Mouse (Mus musculus) G1E (cell line): ENCODE results near the gene Prm1. TPM values are rescaled to one million over a fixed set of nuclear protein-coding genes. Genes with fewer than 3 reads are reported as not detected.

Experiments
- ATAC-seq: 2 replicates; pipeline ENCODE4 v1.8.0; 2016; ENCODE audit warnings: mild to moderate bottlenecking; ENCODE audit not compliant: insufficient number of reproducible peaks, poor library complexity, low FRiP score, severe bottlenecking; ENCODE audit errors: extremely low read depth
- DNase-seq: peaks from one replicate; pipeline ENCODE4 v3.0.0; 2012; ENCODE audit warnings: low spot score
- H3K27me3 ChIP-seq: 2 replicates; pipeline ENCODE4 v1.6.1; 2012; ENCODE audit warnings: mild to moderate bottlenecking, low read length, inconsistent platforms; ENCODE audit not compliant: insufficient read depth
- H3K36me3 ChIP-seq: replicated peaks from 2 replicates; pipeline ENCODE3; 2012; ENCODE audit warnings: mild to moderate bottlenecking, inconsistent platforms
- H3K4me1 ChIP-seq: 2 replicates; pipeline ENCODE4 v1.6.1; 2012; ENCODE audit warnings: low read depth, low read length, inconsistent platforms, mixed read lengths; ENCODE audit not compliant: insufficient read depth
- H3K4me3 ChIP-seq: 2 replicates; pipeline ENCODE4 v1.5.1; 2012; ENCODE audit warnings: low read depth, mild to moderate bottlenecking, inconsistent platforms, low read length, moderate library complexity, mixed read lengths
- H3K9me3 ChIP-seq: replicated peaks from 2 replicates; pipeline ENCODE4 v1.6.1; 2012; ENCODE audit warnings: inconsistent platforms
- CTCF ChIP-seq: IDR thresholded peaks from 2 replicates; pipeline ENCODE4 v1.5.1; 2012; ENCODE audit warnings: low read depth, low read length, inconsistent platforms, mixed read lengths
- GATA1 ChIP-seq: IDR thresholded peaks from 2 replicates; pipeline ENCODE4 v1.6.1; 2012; ENCODE audit warnings: borderline replicate concordance, low read length, inconsistent platforms, mixed read lengths
- GATA2 ChIP-seq: IDR thresholded peaks from 2 replicates; pipeline ENCODE4 v1.6.1; 2012; ENCODE audit warnings: low read depth, low read length, inconsistent platforms, borderline replicate concordance
- POLR2AphosphoS5 ChIP-seq: IDR thresholded peaks from 2 replicates; pipeline ENCODE4 v1.6.1; 2012; ENCODE audit warnings: low read depth, low read length, inconsistent platforms; ENCODE audit not compliant: insufficient replicate concordance
- TAL1 ChIP-seq: conservative IDR thresholded peaks from 2 replicates; pipeline ENCODE4 v1.6.1; 2012; ENCODE audit warnings: low read depth, low read length, inconsistent platforms, mixed read lengths
- polyA plus RNA-seq: library from polyadenylated mRNA; stranded (reverse); fragments of >175 nt; gene quantifications from 2 replicates; pipeline ENCODE4 v1.2.3, GENCODE M21; 2012
- total RNA-seq, 2 experiments: library from RNA; stranded (forward) in 1 of 2; stranded (reverse) in 1 of 2; fragments of 200-1000 nt in 1 of 2; fragments of >200 nt in 1 of 2; fragmentation: Nextera tagmentation in 1 of 2; gene quantifications; 2 replicates each; pipeline ENCODE4 v1.2.3; 2014 to 2017

Gene Prm1
- total and polyA plus RNA-seq, 3 experiments: not detected

DNA sequence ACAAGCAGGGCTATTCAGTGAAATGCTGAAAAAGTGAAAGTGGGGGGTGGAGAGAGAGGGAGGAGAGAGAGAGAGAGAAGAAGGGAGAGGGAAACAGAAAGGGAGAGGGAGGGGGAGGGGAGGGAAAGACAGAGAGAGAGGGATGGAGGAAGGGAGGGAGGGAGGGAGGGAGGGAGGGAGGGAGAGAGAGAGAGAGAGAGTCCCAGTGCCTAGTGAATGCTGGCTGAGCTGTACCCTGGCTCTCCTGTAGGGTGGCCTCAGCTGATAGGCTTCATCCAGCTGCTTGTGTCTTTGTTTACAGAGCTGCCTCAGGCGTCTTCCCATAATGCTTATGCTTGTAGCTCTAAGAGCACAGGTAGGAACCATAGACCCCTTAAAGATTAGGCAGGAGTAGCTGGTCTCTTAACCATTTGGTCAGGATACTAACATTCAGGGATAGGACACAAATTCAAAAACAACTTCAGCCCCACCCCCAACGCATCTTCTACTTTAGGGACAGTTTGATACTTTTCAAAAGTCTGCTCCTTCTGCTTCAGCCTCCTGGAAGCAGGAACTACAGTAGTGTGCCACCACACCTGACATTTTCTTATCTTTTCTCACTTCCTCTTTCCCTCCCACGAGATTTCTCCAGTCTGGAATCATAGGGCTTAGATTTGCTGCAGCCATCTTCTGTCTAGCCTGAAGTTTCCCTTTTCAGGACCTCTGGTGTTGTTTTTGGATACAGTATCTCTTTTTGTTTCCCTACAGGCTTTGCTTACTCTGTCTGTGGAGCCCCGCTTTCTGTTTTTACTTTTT, 34.9 kb downstream of the Prm1 start:
- DNase-seq (no peak), ATAC-seq (no peak)
- Histone ChIP-seq H3K4me1 (peaks cover 89% of the 10 kb centered on the region), H3K4me3 (no peak overlapping the region; the same call in 1 of the 2 replicates), H3K9me3 (no peaks in the 10 kb centered on the region), H3K27me3 (no peaks in the 10 kb centered on the region), H3K36me3 (no peaks in the 10 kb centered on the region)
- TF ChIP-seq POLR2AphosphoS5 (no peak), TAL1 (no peak), CTCF (no peak), GATA2 (no peak), GATA1 (no peak)

DNA sequence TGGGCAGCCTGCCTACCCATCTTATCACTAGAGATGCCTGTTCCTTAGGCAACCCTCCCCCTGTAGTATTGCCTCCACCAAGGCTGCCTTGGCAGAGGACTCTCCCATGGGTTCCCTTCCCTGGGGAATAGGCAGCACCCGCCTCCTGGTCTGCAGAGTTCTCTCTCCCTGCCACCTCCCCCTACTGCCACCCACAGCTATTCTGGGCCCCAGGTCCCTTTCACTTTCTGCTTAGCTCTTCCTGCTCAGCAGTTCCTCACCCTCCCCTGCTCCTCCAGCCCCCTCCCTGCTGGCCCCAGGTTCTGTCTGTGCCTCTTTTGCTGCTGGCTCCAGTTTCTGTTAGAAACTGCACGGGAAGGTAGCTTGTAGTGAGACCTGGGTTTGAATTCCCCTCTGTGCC, 36.0 kb downstream of the Prm1 start:
- H3K36me3 ChIP-seq: no peaks in the 10 kb centered on the region
- H3K4me1 ChIP-seq: peaks cover 90% of the 10 kb centered on the region
- DNase-seq: peak; percentile 51
- peaks cover 3% of the 10 kb centered on the region; the same call in 1 of the 2 replicates for H3K27me3 ChIP-seq
- ATAC-seq: no peak
- no peak for TF ChIP-seq CTCF
- no peak for TF ChIP-seq TAL1
- TF ChIP-seq GATA2: no peak
- no peak for TF ChIP-seq GATA1
- no peak for TF ChIP-seq POLR2AphosphoS5
- no peaks in the 10 kb centered on the region for H3K9me3 ChIP-seq
- peak overlapping the region; percentile 66; the same call in 1 of the 2 replicates for H3K4me3 ChIP-seq

DNA sequence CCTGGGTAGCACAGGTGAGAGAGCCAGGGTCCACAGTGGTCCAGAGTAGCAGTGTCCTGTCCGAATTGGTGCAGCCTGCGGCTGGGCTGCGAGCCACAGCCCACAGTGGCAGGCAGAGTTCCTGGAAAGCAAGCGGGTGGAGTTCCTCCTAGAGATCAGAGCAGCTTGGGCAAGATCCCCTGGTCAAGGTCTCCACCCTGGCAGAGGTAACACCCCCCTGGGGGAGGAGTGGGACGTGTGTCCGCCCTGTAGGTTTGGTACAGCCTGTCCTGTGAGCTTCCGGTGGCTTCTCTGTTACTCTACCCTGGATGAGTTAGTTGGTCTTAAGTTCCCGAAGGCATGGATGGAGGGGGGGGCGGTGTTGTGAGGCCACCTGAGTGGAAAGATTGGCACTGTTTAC, 36.8 kb downstream of the Prm1 start:
- H3K27me3 ChIP-seq: peaks cover 3% of the 10 kb centered on the region; the same call in 1 of the 2 replicates
- H3K36me3 ChIP-seq: no peaks in the 10 kb centered on the region
- TF ChIP-seq GATA1 (no peak), TAL1 (no peak), GATA2 (no peak), CTCF (no peak), POLR2AphosphoS5 (no peak)
- peak overlapping the region; percentile 66; the same call in 1 of the 2 replicates for H3K4me3 ChIP-seq
- peak; percentile 33 for DNase-seq
- peak; percentile 42 for ATAC-seq
- peaks cover 90% of the 10 kb centered on the region for H3K4me1 ChIP-seq
- no peaks in the 10 kb centered on the region for H3K9me3 ChIP-seq

DNA sequence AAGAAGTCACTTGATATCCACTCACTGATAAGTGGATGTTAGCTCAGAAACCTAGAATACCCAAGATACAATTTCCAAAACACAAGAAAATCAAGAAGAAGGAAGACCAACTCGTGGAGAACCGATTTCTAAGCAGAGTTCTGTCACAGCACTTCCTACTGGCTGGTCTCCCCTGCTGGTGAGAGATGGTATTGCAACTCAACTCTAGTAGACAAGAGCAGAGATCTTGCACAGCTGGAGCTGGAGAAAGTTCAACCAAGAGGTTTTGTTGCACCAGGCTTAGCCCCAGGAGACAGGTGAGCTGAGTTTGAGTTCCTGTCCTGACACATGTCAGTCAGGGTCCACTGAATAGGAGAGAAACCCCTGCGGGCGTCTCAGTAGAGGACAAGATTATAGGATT, 38.5 kb downstream of the Prm1 start:
- TF ChIP-seq TAL1: no peak
- TF ChIP-seq GATA2: no peak
- no peak for TF ChIP-seq POLR2AphosphoS5
- TF ChIP-seq GATA1: no peak
- peak; percentile 89 for TF ChIP-seq CTCF
- Histone ChIP-seq H3K36me3 (no peaks in the 10 kb centered on the region), H3K27me3 (peaks cover 7% of the 10 kb centered on the region; the same call in 1 of the 2 replicates), H3K9me3 (no peaks in the 10 kb centered on the region), H3K4me1 (peaks cover 89% of the 10 kb centered on the region), H3K4me3 (no peak overlapping the region)
- DNase-seq (no peak), ATAC-seq (no peak)

DNA sequence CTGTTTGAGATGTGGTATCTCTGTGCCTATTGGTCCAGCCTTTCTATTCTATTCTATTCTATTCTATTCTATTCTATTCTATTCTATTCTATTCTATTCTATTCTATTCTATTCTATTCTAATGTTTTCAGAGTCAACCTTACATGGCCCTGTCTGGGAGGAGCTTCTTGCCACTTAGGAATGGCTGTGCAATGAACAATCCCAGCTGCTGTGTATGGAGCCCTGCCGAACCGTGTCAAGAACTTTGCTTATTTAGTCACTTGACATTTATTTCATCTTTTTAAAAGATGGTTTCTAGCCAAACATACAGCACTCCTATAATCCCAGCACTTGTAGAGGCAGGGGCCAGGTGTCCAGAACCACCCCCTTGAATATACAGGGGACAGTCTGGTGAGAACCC, 41.3 kb downstream of the Prm1 start:
- H3K36me3 ChIP-seq: no peaks in the 10 kb centered on the region
- H3K9me3 ChIP-seq: no peaks in the 10 kb centered on the region
- peaks cover 84% of the 10 kb centered on the region for H3K4me1 ChIP-seq
- ATAC-seq (no peak), DNase-seq (no peak)
- TF ChIP-seq CTCF (no peak), GATA1 (no peak), POLR2AphosphoS5 (no peak), GATA2 (no peak), TAL1 (no peak)
- no peak overlapping the region for H3K4me3 ChIP-seq
- peaks cover 16% of the 10 kb centered on the region for H3K27me3 ChIP-seq

DNA sequence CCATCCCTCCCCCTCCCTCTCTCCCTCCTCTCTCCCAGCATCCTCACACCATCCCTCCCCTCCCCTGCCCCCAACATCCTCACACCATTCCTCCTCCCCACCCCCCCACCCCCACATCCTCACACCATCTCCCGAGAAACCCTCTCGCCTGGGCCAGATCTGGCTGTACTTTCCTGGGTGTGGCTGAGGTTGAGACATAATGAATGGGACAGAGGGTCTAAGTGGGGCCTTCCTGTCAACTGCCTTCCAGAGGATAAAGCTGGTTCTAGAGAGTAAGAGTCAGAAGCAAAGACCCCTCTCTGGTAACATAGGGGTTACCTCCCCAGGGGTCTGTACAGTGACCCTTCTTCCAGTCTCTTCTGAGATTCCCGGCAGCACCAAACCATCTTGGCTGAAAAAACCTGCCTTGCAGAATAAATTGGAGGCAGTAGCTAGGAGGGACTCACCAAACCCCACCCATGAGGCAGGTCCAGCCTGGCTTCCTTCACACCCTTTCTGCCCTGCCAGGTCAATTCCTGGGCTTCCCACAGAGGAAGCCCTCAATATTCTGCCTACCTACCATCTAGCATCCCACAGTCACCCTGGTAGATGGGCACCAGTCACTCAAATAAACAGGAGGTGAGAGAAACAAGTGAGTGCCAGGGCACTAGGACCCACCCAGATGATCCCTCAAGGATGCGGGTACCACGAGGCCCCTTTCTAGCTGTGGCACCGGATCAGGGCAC, 41.9 kb downstream of the Prm1 start:
- no peak for TF ChIP-seq GATA1
- no peak for TF ChIP-seq CTCF
- no peak for TF ChIP-seq GATA2
- TF ChIP-seq POLR2AphosphoS5: no peak
- TF ChIP-seq TAL1: no peak
- no peak overlapping the region for H3K4me3 ChIP-seq
- no peaks in the 10 kb centered on the region for H3K9me3 ChIP-seq
- DNase-seq (no peak), ATAC-seq (no peak)
- H3K4me1 ChIP-seq: peaks cover 84% of the 10 kb centered on the region
- H3K36me3 ChIP-seq: no peaks in the 10 kb centered on the region
- H3K27me3 ChIP-seq: peaks cover 22% of the 10 kb centered on the region
